Mouse (Mus musculus): ENCODE measurements around the gene Sae1. TPM values are rescaled to one million over a fixed set of nuclear protein-coding genes. Genes with fewer than 3 reads are reported as not detected.
"Not testable (repeated sequence)": the region's sequence is repeated elsewhere in the genome, so short reads cannot be mapped to it uniquely, and the experiment has no call there.

Sae1 gene
- total RNA-seq, 2 experiments from 2014 or later: 131 to 409 TPM

- ATAC-seq (replicated peaks; ENCODE audit: poor library complexity, severe bottlenecking): 0 out of 2 replicates have a peak, but pooled peaks have one; percentile 3
Observed at GRCm38 (mm10) chr7:16312011-16312671, 75.5 kb downstream of the Sae1 start.

GRCm38 (mm10) chr7:16311453-16312004 is 76.1 kb downstream of the Sae1 start:
- peak; percentile 11 for ATAC-seq (replicated peaks; ENCODE audit: poor library complexity, severe bottlenecking)

- no peak for ATAC-seq (replicated peaks; ENCODE audit: poor library complexity, severe bottlenecking)
Observed at GRCm38 (mm10) chr7:16310521-16311452, 76.8 kb downstream of the Sae1 start.

- peak; percentile 23 for ATAC-seq (replicated peaks; ENCODE audit: poor library complexity, severe bottlenecking)
Observed at GRCm38 (mm10) chr7:16310020-16310520, 77.5 kb downstream of the Sae1 start.

- ATAC-seq (replicated peaks; ENCODE audit: poor library complexity, severe bottlenecking): peak; percentile 19
Observed at GRCm38 (mm10) chr7:16309318-16310019, 78.1 kb downstream of the Sae1 start.

GRCm38 (mm10) chr7:16308555-16309317 is 78.9 kb downstream of the Sae1 start:
- peak; percentile 34 for ATAC-seq (replicated peaks; ENCODE audit: poor library complexity, severe bottlenecking)

GRCm38 (mm10) chr7:16308093-16308492 is 79.5 kb downstream of the Sae1 start, which contains the start of gene Bbc3:
TSS of gene Bbc3 (plus strand) at chr7:16308393.
- not testable (repeated sequence) for ATAC-seq (replicated peaks; ENCODE audit: poor library complexity, severe bottlenecking)

DNA sequence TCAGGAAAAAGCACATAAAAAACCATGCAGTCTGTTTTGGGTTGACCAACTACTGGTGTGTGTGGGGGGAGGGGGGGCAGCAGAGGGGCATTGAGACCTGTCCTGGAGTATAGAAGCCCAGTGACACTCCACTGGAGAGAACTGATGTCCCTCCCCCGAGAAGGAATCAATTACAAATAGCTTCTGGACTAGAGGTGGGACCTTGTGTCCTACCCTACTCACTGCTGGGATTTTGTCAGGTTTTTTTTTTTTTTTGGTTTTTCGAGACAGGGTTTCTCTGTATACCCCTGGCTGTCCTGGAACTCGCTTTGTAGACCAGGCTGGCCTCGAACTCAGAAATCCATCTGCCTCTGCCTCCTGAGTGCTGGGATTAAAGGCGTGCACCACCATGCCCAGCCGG is 80.5 kb downstream of the Sae1 start:
- not testable (repeated sequence) for ATAC-seq (replicated peaks; ENCODE audit: poor library complexity, severe bottlenecking)

DNA sequence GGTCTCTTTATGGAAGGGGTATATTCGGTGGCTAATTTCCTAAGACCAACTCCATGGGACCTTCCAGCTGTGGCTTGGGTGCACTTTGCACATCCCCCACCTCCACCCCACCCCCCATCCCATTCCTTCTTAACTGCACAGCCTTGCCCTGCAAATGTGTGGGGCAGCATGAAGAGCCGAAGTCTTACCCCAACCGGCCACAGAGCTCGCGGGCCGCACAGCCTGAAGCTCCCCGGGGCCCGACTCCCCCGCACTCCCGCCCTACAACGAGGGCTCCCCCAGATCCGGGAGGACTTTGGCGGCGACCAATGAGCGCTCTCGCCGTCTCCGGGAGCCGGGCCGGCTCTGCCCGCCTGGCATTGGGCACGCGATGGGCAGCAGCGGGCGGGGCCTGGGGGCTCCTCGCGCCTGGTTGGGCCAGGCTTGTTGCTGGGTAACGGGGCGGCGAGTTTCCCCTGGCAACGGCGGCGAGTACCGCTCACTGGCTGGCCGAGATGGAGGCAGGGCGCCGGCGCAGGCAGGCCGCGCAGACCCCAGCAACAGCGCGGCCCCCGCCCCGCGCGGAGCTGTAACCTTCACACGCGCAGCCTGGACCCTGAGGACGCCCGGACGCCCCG is 88.1 kb downstream of the Sae1 start:
- ATAC-seq (replicated peaks; ENCODE audit: poor library complexity, severe bottlenecking): peak; percentile 51

GRCm38 (mm10) chr7:16298927-16299326 is 88.7 kb downstream of the Sae1 start:
- no peak for ATAC-seq (replicated peaks; ENCODE audit: poor library complexity, severe bottlenecking)

GRCm38 (mm10) chr7:16297616-16298015 is 90.0 kb downstream of the Sae1 start:
- ATAC-seq (replicated peaks; ENCODE audit: poor library complexity, severe bottlenecking): no peak

- ATAC-seq (replicated peaks; ENCODE audit: poor library complexity, severe bottlenecking): peak; percentile 54
Observed at GRCm38 (mm10) chr7:16296766-16297390, 90.7 kb downstream of the Sae1 start.

- ATAC-seq (replicated peaks; ENCODE audit: poor library complexity, severe bottlenecking): no peak
Observed at GRCm38 (mm10) chr7:16296146-16296545, 91.5 kb downstream of the Sae1 start.

GRCm38 (mm10) chr7:16295321-16295900 is 92.2 kb downstream of the Sae1 start:
- ATAC-seq (replicated peaks; ENCODE audit: poor library complexity, severe bottlenecking): peak; percentile 51

- ATAC-seq (replicated peaks; ENCODE audit: poor library complexity, severe bottlenecking): peak; percentile 76
Observed at GRCm38 (mm10) chr7:16294837-16295236, 92.8 kb downstream of the Sae1 start.

DNA sequence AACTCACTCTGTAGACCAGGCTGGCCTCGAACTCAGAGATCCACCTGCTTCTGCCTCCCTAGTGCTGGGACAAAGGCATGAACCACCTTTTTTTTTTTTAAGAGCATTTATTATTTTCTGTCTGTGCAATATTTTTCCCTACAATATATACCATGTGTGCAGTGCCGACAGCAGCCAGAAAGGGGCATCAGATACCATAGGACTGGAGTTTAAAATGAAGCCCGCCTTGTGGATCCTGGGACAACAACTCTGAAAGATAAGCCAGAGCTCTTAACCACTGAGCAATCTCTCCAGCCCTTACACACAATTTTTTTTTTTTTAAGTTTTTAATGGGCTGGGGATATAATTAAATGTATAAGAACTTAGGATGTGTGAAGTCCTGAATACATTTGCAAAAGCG is 93.3 kb downstream of the Sae1 start:
- peak; percentile 37 for ATAC-seq (replicated peaks; ENCODE audit: poor library complexity, severe bottlenecking)

- ATAC-seq (replicated peaks; ENCODE audit: poor library complexity, severe bottlenecking): no peak
Observed at GRCm38 (mm10) chr7:16287791-16288190, 99.8 kb downstream of the Sae1 start.

DNA sequence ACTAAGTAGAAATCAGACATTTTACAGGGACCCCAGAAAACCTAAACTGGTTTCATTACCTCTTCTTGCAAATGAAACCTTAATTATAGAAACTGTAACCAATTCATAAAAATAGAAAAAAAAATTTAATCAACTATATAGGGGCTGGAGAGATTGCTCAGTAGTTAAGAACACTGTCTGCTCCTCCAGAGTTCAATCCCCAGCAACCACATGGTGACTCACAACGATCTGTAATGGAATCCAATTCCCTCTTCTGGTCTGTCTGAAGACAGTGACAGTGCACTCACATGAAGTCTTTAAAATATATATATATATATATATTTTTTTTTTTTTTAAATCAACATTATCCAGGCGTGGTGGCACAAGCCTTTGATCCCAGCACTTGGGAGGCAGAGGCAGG is 100.6 kb downstream of the Sae1 start:
- ATAC-seq (replicated peaks; ENCODE audit: poor library complexity, severe bottlenecking): no peak
